Mouse (Mus musculus) heart, postnatal 0 days (tissue): ENCODE results near the gene Stk11.

ENCODE experiments used
- CTCF ChIP-seq: IDR thresholded peaks from 2 replicates; pipeline ENCODE4 v1.5.1; 2016; ENCODE audit warnings: antibody characterized with exemption, control low read depth, low read depth
- EP300 ChIP-seq: IDR thresholded peaks from 2 replicates; pipeline ENCODE4 v1.6.1; 2016; ENCODE audit warnings: antibody characterized with exemption, low read depth

GRCm38 (mm10) chr10:80129846-80130245, 14.2 kb downstream of the Stk11 start:
- TF ChIP-seq CTCF, result no peak
- TF ChIP-seq EP300, result no peak
